Mouse (Mus musculus): ENCODE measurements at regions not wholly inside any gene's neighbourhood (a gene's known extent, or its start where the extent isn't known, plus 50 kb on each side); places are given as distances from the start of the nearest gene placed in this dataset.

DNA sequence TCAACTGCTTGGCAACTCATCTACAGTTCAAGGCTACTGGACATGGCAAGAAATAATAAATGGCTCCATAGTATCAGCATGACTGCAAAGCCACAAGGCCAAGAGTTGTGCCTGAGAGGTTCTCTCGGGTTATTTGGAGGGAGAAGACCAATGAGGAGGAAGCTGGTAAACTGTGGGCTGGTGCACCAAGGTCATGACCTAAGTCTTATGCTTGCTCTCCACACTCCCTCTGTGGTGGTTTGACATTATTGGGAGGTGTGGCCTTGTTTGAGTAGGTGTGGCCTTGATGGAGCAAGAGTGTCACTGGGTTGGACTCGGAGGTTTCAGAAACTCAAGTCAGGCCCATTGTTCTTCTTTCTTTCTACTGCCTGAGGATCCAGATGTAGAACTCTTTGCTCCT lies 129.2 kb upstream of the Nampt start:
- TF ChIP-seq CTCF (IDR thresholded peaks at IDR 0.05; ENCODE audit: low read depth) (no peak), EP300 (optimal IDR thresholded peaks at IDR 0.05) (no peak)

Data from stomach, postnatal 0 days (tissue).